Mouse (Mus musculus): Measurements from ENCODE around the gene Pfkp. TPM values are rescaled to one million over a fixed set of nuclear protein-coding genes. Genes with fewer than 3 reads are reported as not detected.
A peak's percentile ranks its signal among the peaks of the same experiment; 100 is the strongest.

Pfkp gene
- polyA plus RNA-seq, 1 experiment from 2014 or later: 8.2 TPM

GRCm38 (mm10) chr13:6635138-6636076 lies 13.2 kb downstream of the Pfkp start:
- peaks cover 9% of the 10 kb centered on the region; the same call in 1 of the 2 replicates for H3K4me1 ChIP-seq (ENCODE audit: control insufficient read depth, insufficient read depth, low read length)
- DNase-seq (ENCODE audit: low spot score) (no peak), ATAC-seq (ENCODE audit: insufficient number of reproducible peaks, low FRiP score, low TSS enrichment, low read depth) (no peak)
- no peak overlapping the region for H3K9ac ChIP-seq (ENCODE audit: low read length)
- H3K27me3 ChIP-seq (ENCODE audit: control insufficient read depth, insufficient read depth, low read length): no peaks in the 10 kb centered on the region
- no peaks in the 10 kb centered on the region for H3K9me3 ChIP-seq (ENCODE audit: control insufficient read depth, low read length)
- no peaks in the 10 kb centered on the region for H3K36me3 ChIP-seq (ENCODE audit: control insufficient read depth, insufficient read depth, low read length)
- WGBS: 80% methylated on average over 11 of the region's 11 CpGs
- H3K4me2 ChIP-seq (ENCODE audit: low read depth, severe bottlenecking): no peak overlapping the region
- H3K27ac ChIP-seq (replicated peaks; ENCODE audit: low read depth, low read length): no peak overlapping the region
- H3K4me3 ChIP-seq (ENCODE audit: low read depth, low read length): no peak overlapping the region

DNA sequence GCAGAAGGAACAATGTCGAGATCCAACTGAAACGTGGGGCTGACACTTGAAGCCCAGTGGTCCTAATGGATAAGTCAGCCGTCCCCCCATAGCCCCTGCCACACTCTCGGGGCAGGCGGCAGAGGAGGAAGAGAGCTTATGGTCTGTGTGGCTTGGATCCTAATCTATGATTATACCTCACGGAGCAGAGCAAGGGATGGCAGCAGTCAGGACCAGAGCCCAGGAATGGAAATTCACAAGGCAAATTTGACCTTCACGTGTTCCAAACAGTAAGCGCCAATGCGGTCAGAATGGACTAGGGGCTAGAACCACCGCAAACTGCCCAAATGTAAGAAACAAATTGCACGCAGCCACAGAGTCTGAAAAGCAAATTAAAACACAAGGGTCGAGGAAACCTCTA lies 14.5 kb downstream of the Pfkp start:
- no peak overlapping the region for H3K4me2 ChIP-seq (ENCODE audit: low read depth, severe bottlenecking)

GRCm38 (mm10) chr13:6633524-6633923 lies 15.1 kb downstream of the Pfkp start:
- ATAC-seq (ENCODE audit: insufficient number of reproducible peaks, low FRiP score, low TSS enrichment, low read depth) (no peak), DNase-seq (ENCODE audit: low spot score) (no peak)
- no peak overlapping the region for H3K9ac ChIP-seq (ENCODE audit: low read length)
- H3K4me1 ChIP-seq (ENCODE audit: control insufficient read depth, insufficient read depth, low read length): peaks cover 12% of the 10 kb centered on the region; the same call in 1 of the 2 replicates
- no peaks in the 10 kb centered on the region for H3K27me3 ChIP-seq (ENCODE audit: control insufficient read depth, insufficient read depth, low read length)
- H3K36me3 ChIP-seq (ENCODE audit: control insufficient read depth, insufficient read depth, low read length): no peaks in the 10 kb centered on the region
- H3K4me3 ChIP-seq (ENCODE audit: low read depth, low read length): no peak overlapping the region
- H3K27ac ChIP-seq (replicated peaks; ENCODE audit: low read depth, low read length): no peak overlapping the region
- 56% methylated on average over 7 of the region's 7 CpGs for WGBS
- no peaks in the 10 kb centered on the region for H3K9me3 ChIP-seq (ENCODE audit: control insufficient read depth, low read length)
- H3K4me2 ChIP-seq (ENCODE audit: low read depth, severe bottlenecking): no peak overlapping the region

More for the DNA sequence above, 14.5 kb downstream of the Pfkp start:
- DNase-seq (ENCODE audit: low spot score): no peak
- no peak overlapping the region for H3K9ac ChIP-seq (ENCODE audit: low read length)
- no peak overlapping the region for H3K4me3 ChIP-seq (ENCODE audit: low read depth, low read length)
- H3K27ac ChIP-seq (replicated peaks; ENCODE audit: low read depth, low read length): no peak overlapping the region
- no peaks in the 10 kb centered on the region for H3K27me3 ChIP-seq (ENCODE audit: control insufficient read depth, insufficient read depth, low read length)
- peaks cover 12% of the 10 kb centered on the region; the same call in 1 of the 2 replicates for H3K4me1 ChIP-seq (ENCODE audit: control insufficient read depth, insufficient read depth, low read length)
- no peak for ATAC-seq (ENCODE audit: insufficient number of reproducible peaks, low FRiP score, low TSS enrichment, low read depth)
- H3K36me3 ChIP-seq (ENCODE audit: control insufficient read depth, insufficient read depth, low read length): no peaks in the 10 kb centered on the region
- 84% methylated on average over 12 of the region's 12 CpGs for WGBS
- H3K9me3 ChIP-seq (ENCODE audit: control insufficient read depth, low read length): no peaks in the 10 kb centered on the region

- 71% methylated on average over 4 of the region's 4 CpGs for WGBS
Observed at GRCm38 (mm10) chr13:6632935-6633334, 15.6 kb downstream of the Pfkp start.

GRCm38 (mm10) chr13:6632513-6632912 lies 16.1 kb downstream of the Pfkp start:
- Histone ChIP-seq H3K27me3 (ENCODE audit: control insufficient read depth, insufficient read depth, low read length) (no peaks in the 10 kb centered on the region), H3K4me3 (ENCODE audit: low read depth, low read length) (no peak overlapping the region), H3K4me1 (ENCODE audit: control insufficient read depth, insufficient read depth, low read length) (peaks cover 12% of the 10 kb centered on the region; the same call in 1 of the 2 replicates), H3K4me2 (ENCODE audit: low read depth, severe bottlenecking) (no peak overlapping the region), H3K36me3 (ENCODE audit: control insufficient read depth, insufficient read depth, low read length) (no peaks in the 10 kb centered on the region), H3K9ac (ENCODE audit: low read length) (no peak overlapping the region), H3K27ac (replicated peaks; ENCODE audit: low read depth, low read length) (no peak overlapping the region), H3K9me3 (ENCODE audit: control insufficient read depth, low read length) (no peaks in the 10 kb centered on the region)
- no peak for ATAC-seq (ENCODE audit: insufficient number of reproducible peaks, low FRiP score, low TSS enrichment, low read depth)
- no peak for DNase-seq (ENCODE audit: low spot score)
- 58% methylated on average over 8 of the region's 8 CpGs for WGBS

More at GRCm38 (mm10) chr13:6632935-6633334, 15.6 kb downstream of the Pfkp start:
- DNase-seq (ENCODE audit: low spot score) (no peak), ATAC-seq (ENCODE audit: insufficient number of reproducible peaks, low FRiP score, low TSS enrichment, low read depth) (no peak)
- Histone ChIP-seq H3K36me3 (ENCODE audit: control insufficient read depth, insufficient read depth, low read length) (no peaks in the 10 kb centered on the region), H3K4me2 (ENCODE audit: low read depth, severe bottlenecking) (no peak overlapping the region), H3K27ac (replicated peaks; ENCODE audit: low read depth, low read length) (no peak overlapping the region), H3K4me3 (ENCODE audit: low read depth, low read length) (no peak overlapping the region), H3K4me1 (ENCODE audit: control insufficient read depth, insufficient read depth, low read length) (peaks cover 12% of the 10 kb centered on the region; the same call in 1 of the 2 replicates), H3K9ac (ENCODE audit: low read length) (no peak overlapping the region), H3K9me3 (ENCODE audit: control insufficient read depth, low read length) (no peaks in the 10 kb centered on the region), H3K27me3 (ENCODE audit: control insufficient read depth, insufficient read depth, low read length) (no peaks in the 10 kb centered on the region)

- WGBS: 64% methylated on average over 12 of the region's 12 CpGs
- Histone ChIP-seq H3K4me2 (ENCODE audit: low read depth, severe bottlenecking) (no peak overlapping the region), H3K9me3 (ENCODE audit: control insufficient read depth, low read length) (no peaks in the 10 kb centered on the region), H3K4me1 (ENCODE audit: control insufficient read depth, insufficient read depth, low read length) (peaks cover 12% of the 10 kb centered on the region; the same call in 1 of the 2 replicates), H3K9ac (ENCODE audit: low read length) (no peak overlapping the region), H3K4me3 (ENCODE audit: low read depth, low read length) (no peak overlapping the region), H3K27me3 (ENCODE audit: control insufficient read depth, insufficient read depth, low read length) (no peaks in the 10 kb centered on the region), H3K36me3 (ENCODE audit: control insufficient read depth, insufficient read depth, low read length) (no peaks in the 10 kb centered on the region), H3K27ac (replicated peaks; ENCODE audit: low read depth, low read length) (no peak overlapping the region)
- no peak for ATAC-seq (ENCODE audit: insufficient number of reproducible peaks, low FRiP score, low TSS enrichment, low read depth)
- peak; percentile 43 for DNase-seq (ENCODE audit: low spot score)
Observed at GRCm38 (mm10) chr13:6631772-6632510, 16.6 kb downstream of the Pfkp start.

DNA sequence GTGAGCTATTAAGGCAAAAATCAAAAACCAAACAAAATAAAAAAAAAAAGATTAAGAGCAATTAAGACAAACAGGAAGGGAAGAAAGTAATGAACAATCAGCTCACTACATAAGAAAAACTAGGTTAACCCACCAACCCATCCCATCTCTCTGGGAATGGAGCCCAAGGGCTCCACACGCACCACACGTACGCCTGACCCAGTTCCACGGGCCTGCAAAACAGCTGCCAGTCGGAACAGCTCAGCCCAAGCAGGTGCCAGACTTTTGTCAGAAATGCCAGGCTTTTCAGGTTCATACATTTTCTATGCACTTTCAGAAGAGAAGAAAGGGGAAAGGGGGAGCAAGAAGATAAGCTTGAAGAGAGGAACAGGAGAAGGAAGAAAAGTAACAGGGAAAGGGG lies 17.9 kb downstream of the Pfkp start:
- Histone ChIP-seq H3K4me2 (ENCODE audit: low read depth, severe bottlenecking) (no peak overlapping the region), H3K27ac (replicated peaks; ENCODE audit: low read depth, low read length) (no peak overlapping the region), H3K9me3 (ENCODE audit: control insufficient read depth, low read length) (no peaks in the 10 kb centered on the region), H3K4me1 (ENCODE audit: control insufficient read depth, insufficient read depth, low read length) (peaks cover 12% of the 10 kb centered on the region; the same call in 1 of the 2 replicates), H3K27me3 (ENCODE audit: control insufficient read depth, insufficient read depth, low read length) (no peaks in the 10 kb centered on the region), H3K9ac (ENCODE audit: low read length) (no peak overlapping the region), H3K4me3 (ENCODE audit: low read depth, low read length) (no peak overlapping the region), H3K36me3 (ENCODE audit: control insufficient read depth, insufficient read depth, low read length) (no peaks in the 10 kb centered on the region)
- DNase-seq (ENCODE audit: low spot score) (no peak), ATAC-seq (ENCODE audit: insufficient number of reproducible peaks, low FRiP score, low TSS enrichment, low read depth) (no peak)
- WGBS: 92% methylated on average over 5 of the region's 5 CpGs

DNA sequence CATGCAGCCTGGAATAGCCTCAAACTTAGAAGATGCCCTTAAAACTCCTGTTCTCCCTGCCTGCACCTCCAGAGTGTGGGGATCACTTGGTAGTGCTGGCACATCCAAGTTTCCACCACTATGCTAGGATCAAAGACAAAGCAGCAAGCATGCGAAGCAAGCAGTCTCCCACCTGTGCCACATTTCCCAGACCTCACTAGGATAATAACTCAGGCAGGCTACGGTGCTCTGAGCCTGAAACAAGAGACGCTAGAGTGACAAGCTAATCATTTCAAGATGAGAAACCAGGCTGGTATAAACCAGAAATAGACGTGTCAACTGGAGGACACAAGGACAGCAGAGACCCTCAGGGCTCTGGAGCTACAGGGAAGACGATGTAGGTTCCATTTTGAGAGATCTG lies 18.6 kb downstream of the Pfkp start:
- DNase-seq (ENCODE audit: low spot score) (peak; percentile 57), ATAC-seq (ENCODE audit: insufficient number of reproducible peaks, low FRiP score, low TSS enrichment, low read depth) (peak; percentile 75; the same call in 1 of the 2 replicates)
- Histone ChIP-seq H3K9me3 (ENCODE audit: control insufficient read depth, low read length) (no peaks in the 10 kb centered on the region), H3K36me3 (ENCODE audit: control insufficient read depth, insufficient read depth, low read length) (no peaks in the 10 kb centered on the region), H3K4me1 (ENCODE audit: control insufficient read depth, insufficient read depth, low read length) (peaks cover 12% of the 10 kb centered on the region; the same call in 1 of the 2 replicates), H3K4me2 (ENCODE audit: low read depth, severe bottlenecking) (no peak overlapping the region), H3K27me3 (ENCODE audit: control insufficient read depth, insufficient read depth, low read length) (no peaks in the 10 kb centered on the region), H3K4me3 (ENCODE audit: low read depth, low read length) (no peak overlapping the region), H3K27ac (replicated peaks; ENCODE audit: low read depth, low read length) (no peak overlapping the region), H3K9ac (ENCODE audit: low read length) (no peak overlapping the region)
- WGBS: 14% methylated on average over 5 of the region's 5 CpGs

Measured in limb, embryonic 11.5 days (tissue).